Mouse (Mus musculus): ENCODE data around the gene Wdr63.

DNA sequence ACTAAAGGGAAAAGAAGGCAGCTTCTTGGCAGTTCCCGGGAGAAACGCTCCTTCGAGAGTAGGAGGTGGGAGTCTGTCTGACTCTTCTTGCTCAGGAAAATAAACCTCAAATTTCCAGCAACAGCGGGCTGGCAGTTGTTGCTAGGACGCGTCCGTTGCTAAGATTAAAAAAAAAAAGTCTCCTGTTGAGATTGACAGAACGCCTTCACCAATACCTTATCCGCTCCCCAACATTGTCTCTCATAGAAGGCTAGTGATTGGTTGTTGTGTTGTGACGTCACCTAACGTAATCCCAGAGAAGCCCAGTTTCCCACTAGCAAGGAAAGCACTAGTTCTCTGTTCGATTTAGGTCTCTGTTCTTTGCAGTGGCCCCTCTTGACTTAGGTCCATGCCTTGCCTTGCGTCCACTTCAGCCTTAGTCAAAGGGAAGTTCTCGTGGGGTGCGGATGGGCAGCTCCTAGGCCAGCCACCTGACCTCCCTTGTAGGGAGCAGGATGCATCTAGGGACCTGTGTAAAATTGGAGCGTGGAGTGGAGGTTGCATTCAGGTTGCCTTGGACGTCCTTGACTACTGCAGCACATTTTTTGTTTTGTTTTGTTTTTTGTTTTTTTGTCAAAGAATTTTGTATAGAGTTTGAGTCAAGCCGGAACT, at the start of gene Wdr63:
- TF ChIP-seq CTCF (IDR thresholded peaks at IDR 0.05; ENCODE audit: control insufficient read depth, insufficient read depth, insufficient replicate concordance, low read depth, low read length) (no peak), POLR2A (IDR thresholded peaks at IDR 0.05; ENCODE audit: control insufficient read depth, low read depth, low read length) (no peak)

Data from testis, adult 2 months (tissue).